Mouse (Mus musculus): ENCODE measurements around the gene Naa15. TPM values are rescaled to one million over a fixed set of nuclear protein-coding genes. Genes with fewer than 3 reads are reported as not detected.

Naa15 gene
- polyA plus RNA-seq, 1 experiment = 3.9 TPM

- Histone ChIP-seq H3K4me1 (ENCODE audit: control insufficient read depth, insufficient read depth, low read length) (no peaks in the 10 kb centered on the region; the same call in 1 of the 2 replicates), H3K4me3 (replicated peaks; ENCODE audit: extremely low read depth, low read depth, low read length) (no peak overlapping the region)
- 23% methylated on average over 2 of the region's 2 CpGs for WGBS
- TF ChIP-seq CTCF (IDR thresholded peaks at IDR 0.05; ENCODE audit: insufficient read depth, low read length) (no peak), POLR2A (IDR thresholded peaks at IDR 0.05; ENCODE audit: borderline replicate concordance, extremely low read depth, low read depth, low read length) (no peak)
- no peak for DNase-seq
Measured at GRCm38 (mm10) chr3:51479893-51480292, 64.9 kb downstream of the Naa15 start.

GRCm38 (mm10) chr3:51481059-51481458 is 66.1 kb downstream of the Naa15 start:
- TF ChIP-seq POLR2A (IDR thresholded peaks at IDR 0.05; ENCODE audit: borderline replicate concordance, extremely low read depth, low read depth, low read length) (no peak), CTCF (IDR thresholded peaks at IDR 0.05; ENCODE audit: insufficient read depth, low read length) (peak; percentile 54)
- Histone ChIP-seq H3K4me1 (ENCODE audit: control insufficient read depth, insufficient read depth, low read length) (no peaks in the 10 kb centered on the region; the same call in 1 of the 2 replicates), H3K4me3 (replicated peaks; ENCODE audit: extremely low read depth, low read depth, low read length) (no peak overlapping the region)
- DNase-seq = peak; percentile 37

- Histone ChIP-seq H3K4me1 (ENCODE audit: control insufficient read depth, insufficient read depth, low read length) (no peaks in the 10 kb centered on the region; the same call in 1 of the 2 replicates), H3K4me3 (replicated peaks; ENCODE audit: extremely low read depth, low read depth, low read length) (no peak overlapping the region)
- 35% methylated on average over 3 of the region's 3 CpGs for WGBS
- TF ChIP-seq POLR2A (IDR thresholded peaks at IDR 0.05; ENCODE audit: borderline replicate concordance, extremely low read depth, low read depth, low read length) (no peak), CTCF (IDR thresholded peaks at IDR 0.05; ENCODE audit: insufficient read depth, low read length) (no peak)
- no peak for DNase-seq
Measured at GRCm38 (mm10) chr3:51481881-51482280, 66.9 kb downstream of the Naa15 start.

GRCm38 (mm10) chr3:51482781-51483180 is 67.8 kb downstream of the Naa15 start:
- TF ChIP-seq CTCF (IDR thresholded peaks at IDR 0.05; ENCODE audit: insufficient read depth, low read length) (no peak), POLR2A (IDR thresholded peaks at IDR 0.05; ENCODE audit: borderline replicate concordance, extremely low read depth, low read depth, low read length) (no peak)
- no peak for DNase-seq
- H3K4me3 ChIP-seq (replicated peaks; ENCODE audit: extremely low read depth, low read depth, low read length) = no peak overlapping the region
- H3K4me1 ChIP-seq (ENCODE audit: control insufficient read depth, insufficient read depth, low read length) = no peaks in the 10 kb centered on the region; the same call in 1 of the 2 replicates
- 45% methylated on average over 3 of the region's 3 CpGs for WGBS

- under 1% methylated on average over 70 of the region's 70 CpGs for WGBS
- TF ChIP-seq POLR2A (IDR thresholded peaks at IDR 0.05; ENCODE audit: borderline replicate concordance, extremely low read depth, low read depth, low read length) (peak; percentile 98), CTCF (IDR thresholded peaks at IDR 0.05; ENCODE audit: insufficient read depth, low read length) (no peak)
- Histone ChIP-seq H3K4me3 (replicated peaks; ENCODE audit: extremely low read depth, low read depth, low read length) (peak within 1 kb of the TSS; percentile 96), H3K4me1 (ENCODE audit: control insufficient read depth, insufficient read depth, low read length) (no peaks in the 10 kb centered on the region; the same call in 1 of the 2 replicates)
- peak; percentile 96 for DNase-seq
Measured at GRCm38 (mm10) chr3:51483741-51484359, 68.9 kb downstream of the Naa15 start, which contains the start of gene Rab33b. TSS of gene Rab33b (plus strand) at chr3:51483920.

- no peaks in the 10 kb centered on the region; the same call in 1 of the 2 replicates for H3K4me1 ChIP-seq (ENCODE audit: control insufficient read depth, insufficient read depth, low read length)
- WGBS = under 1% methylated on average over 33 of the region's 33 CpGs
- no peak for TF ChIP-seq POLR2A (IDR thresholded peaks at IDR 0.05; ENCODE audit: borderline replicate concordance, extremely low read depth, low read depth, low read length)
- TF ChIP-seq CTCF (IDR thresholded peaks at IDR 0.05; ENCODE audit: insufficient read depth, low read length) = no peak
- peak overlapping the region; percentile 96 for H3K4me3 ChIP-seq (replicated peaks; ENCODE audit: extremely low read depth, low read depth, low read length)
- no peak for DNase-seq
Measured at GRCm38 (mm10) chr3:51484370-51484769, 69.4 kb downstream of the Naa15 start.

- Histone ChIP-seq H3K4me3 (replicated peaks; ENCODE audit: extremely low read depth, low read depth, low read length) (peak overlapping the region; percentile 40), H3K4me1 (ENCODE audit: control insufficient read depth, insufficient read depth, low read length) (no peaks in the 10 kb centered on the region; the same call in 1 of the 2 replicates)
- 49% methylated on average over 4 of the region's 4 CpGs for WGBS
- TF ChIP-seq POLR2A (IDR thresholded peaks at IDR 0.05; ENCODE audit: borderline replicate concordance, extremely low read depth, low read depth, low read length) (no peak), CTCF (IDR thresholded peaks at IDR 0.05; ENCODE audit: insufficient read depth, low read length) (no peak)
- no peak for DNase-seq
Measured at GRCm38 (mm10) chr3:51485347-51485746, 70.4 kb downstream of the Naa15 start.

- TF ChIP-seq CTCF (IDR thresholded peaks at IDR 0.05; ENCODE audit: insufficient read depth, low read length) (no peak), POLR2A (IDR thresholded peaks at IDR 0.05; ENCODE audit: borderline replicate concordance, extremely low read depth, low read depth, low read length) (no peak)
- Histone ChIP-seq H3K4me3 (replicated peaks; ENCODE audit: extremely low read depth, low read depth, low read length) (no peak overlapping the region), H3K4me1 (ENCODE audit: control insufficient read depth, insufficient read depth, low read length) (no peaks in the 10 kb centered on the region; the same call in 1 of the 2 replicates)
- WGBS = 81% methylated on average over 4 of the region's 4 CpGs
- DNase-seq = no peak
Measured at GRCm38 (mm10) chr3:51486491-51487195, 71.7 kb downstream of the Naa15 start.

- Histone ChIP-seq H3K4me1 (ENCODE audit: control insufficient read depth, insufficient read depth, low read length) (no peaks in the 10 kb centered on the region), H3K4me3 (replicated peaks; ENCODE audit: extremely low read depth, low read depth, low read length) (no peak overlapping the region)
- WGBS = 82% methylated on average over 7 of the region's 7 CpGs
- DNase-seq = no peak
- TF ChIP-seq POLR2A (IDR thresholded peaks at IDR 0.05; ENCODE audit: borderline replicate concordance, extremely low read depth, low read depth, low read length) (no peak), CTCF (IDR thresholded peaks at IDR 0.05; ENCODE audit: insufficient read depth, low read length) (no peak)
Measured at GRCm38 (mm10) chr3:51490088-51490753, 75.3 kb downstream of the Naa15 start.
